ENCODE assay signal across 23 mouse cellular contexts in the genomic region with DNA sequence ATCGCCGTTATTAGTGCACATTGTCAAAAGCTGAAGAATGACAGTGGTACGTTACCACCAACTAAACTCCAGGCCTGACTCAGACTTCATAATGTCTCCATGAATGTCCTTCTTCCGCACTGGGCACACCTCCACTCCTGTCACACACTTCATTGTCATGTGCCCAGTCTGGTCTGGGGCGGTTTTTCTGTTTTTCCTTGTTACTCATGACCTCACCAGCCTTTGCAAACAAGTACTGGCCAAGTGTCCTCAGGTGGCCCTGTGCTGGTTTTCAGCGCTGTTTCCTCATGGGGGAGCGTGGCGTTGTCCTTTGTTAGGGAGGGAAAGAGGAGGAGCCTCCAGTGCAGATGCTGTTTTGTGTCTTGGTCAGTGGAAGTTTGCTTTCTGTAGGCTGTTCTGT.
DNase-seq lines count a peak whose midpoint lies in the region; ATAC-seq and TF ChIP-seq lines count a peak whose summit lies in the region.
"Had no signal": no experiment of that assay in that cellular context is flagged by ENCODE, and none has a peak within 500 bp of the region (broad histone marks: within the 10 kb centered on the region; RNA-seq: fewer than 3 reads in every experiment).

No protein-coding gene starts in this region.

- H3K27me3 ChIP-seq in kidney, embryonic 14.5 days (ENCODE audit: control insufficient read depth, insufficient read depth, low read length), result no peaks in the 10 kb centered on the region
- no peaks in the 10 kb centered on the region for H3K27me3 ChIP-seq in lung, postnatal 0 days (replicated peaks; ENCODE audit: insufficient read depth, low read length)
- H3K27me3 ChIP-seq in stomach, postnatal 0 days (ENCODE audit: control insufficient read depth, insufficient read depth, low read length), result no peaks in the 10 kb centered on the region
- H3K27me3 ChIP-seq in midbrain, embryonic 16.5 days (ENCODE audit: control insufficient read depth, insufficient read depth, low read depth, low read length), result no peaks in the 10 kb centered on the region
- H3K27me3 ChIP-seq: embryonic facial prominence, embryonic 12.5 days; heart, embryonic 13.5 days; hindbrain, embryonic 12.5 days; midbrain, embryonic 13.5 days had no signal

- no peak overlapping the region for H3K4me2 ChIP-seq in kidney, embryonic 14.5 days (replicated peaks; ENCODE audit: low read depth, low read length)
- no peak overlapping the region for H3K4me2 ChIP-seq in lung, postnatal 0 days (replicated peaks; ENCODE audit: low read depth, low read length)
- no peak overlapping the region for H3K4me2 ChIP-seq in stomach, postnatal 0 days (replicated peaks; ENCODE audit: low read depth)
- no peak overlapping the region for H3K4me2 ChIP-seq in midbrain, embryonic 16.5 days (ENCODE audit: low read length)
- H3K4me2 ChIP-seq: embryonic facial prominence, embryonic 12.5 days; heart, embryonic 13.5 days; hindbrain, embryonic 12.5 days; liver, embryonic 11.5 days; lung, embryonic 14.5 days; midbrain, embryonic 13.5 days had no signal

- H3K36me3 ChIP-seq in kidney, embryonic 14.5 days (ENCODE audit: control insufficient read depth, insufficient read depth, low read length), result peaks cover 17% of the 10 kb centered on the region
- 0 out of 2 replicates have a peak, but pooled peaks cover 11% of the 10 kb centered on the region for H3K36me3 ChIP-seq in lung, postnatal 0 days (ENCODE audit: insufficient read depth, low read length)
- peaks cover 3% of the 10 kb centered on the region; the same call in 1 of the 2 replicates for H3K36me3 ChIP-seq in stomach, postnatal 0 days (ENCODE audit: control insufficient read depth, insufficient read depth, low read length)
- no peaks in the 10 kb centered on the region for H3K36me3 ChIP-seq in midbrain, embryonic 16.5 days (ENCODE audit: control insufficient read depth, insufficient read depth, low read length)
- H3K36me3 ChIP-seq: embryonic facial prominence, embryonic 12.5 days; midbrain, embryonic 13.5 days had no signal

- H3K4me3 ChIP-seq in kidney, embryonic 14.5 days (ENCODE audit: low read length), result no peak overlapping the region
- no peak overlapping the region for H3K4me3 ChIP-seq in lung, postnatal 0 days (ENCODE audit: low read depth, low read length)
- no peak overlapping the region for H3K4me3 ChIP-seq in stomach, postnatal 0 days (ENCODE audit: low read depth, low read length)
- no peak overlapping the region for H3K4me3 ChIP-seq in midbrain, embryonic 16.5 days (ENCODE audit: low read depth, low read length)
- H3K4me3 ChIP-seq: embryonic facial prominence, embryonic 12.5 days; heart, adult 2 months; heart, embryonic 13.5 days; hindbrain, embryonic 12.5 days; midbrain, embryonic 13.5 days had no signal

- no peak for TF ChIP-seq CTCF in lung, postnatal 0 days (IDR thresholded peaks at IDR 0.05)
- no peak for TF ChIP-seq CTCF in stomach, postnatal 0 days (IDR thresholded peaks at IDR 0.05; ENCODE audit: low read depth)

- no peak for ATAC-seq in kidney, embryonic 14.5 days (ENCODE audit: low FRiP score, low TSS enrichment)
- peak; percentile 66 for ATAC-seq in lung, postnatal 0 days
- ATAC-seq in stomach, postnatal 0 days (ENCODE audit: low FRiP score, low TSS enrichment), result peak; percentile 92
- no peak for ATAC-seq in midbrain, embryonic 16.5 days
- ATAC-seq: activated CD4-positive, CD25-positive, alpha-beta regulatory T cell, adult 4 months; forebrain, postnatal 0 days; midbrain, embryonic 13.5 days had no signal

- no peaks in the 10 kb centered on the region for H3K9me3 ChIP-seq in kidney, embryonic 14.5 days (ENCODE audit: control insufficient read depth, low read length)
- no peaks in the 10 kb centered on the region for H3K9me3 ChIP-seq in lung, postnatal 0 days (ENCODE audit: low read length)
- no peaks in the 10 kb centered on the region for H3K9me3 ChIP-seq in stomach, postnatal 0 days (ENCODE audit: control insufficient read depth, low read length)
- no peaks in the 10 kb centered on the region for H3K9me3 ChIP-seq in midbrain, embryonic 16.5 days (replicated peaks; ENCODE audit: control insufficient read depth, low read length, poor library complexity, severe bottlenecking)
- H3K9me3 ChIP-seq: embryonic facial prominence, embryonic 12.5 days; heart, embryonic 13.5 days; hindbrain, embryonic 12.5 days; midbrain, embryonic 13.5 days had no signal

- no peak overlapping the region for H3K9ac ChIP-seq in kidney, embryonic 14.5 days (ENCODE audit: low read depth, low read length)
- H3K9ac ChIP-seq in lung, postnatal 0 days (replicated peaks; ENCODE audit: low read depth), result no peak overlapping the region
- no peak overlapping the region for H3K9ac ChIP-seq in stomach, postnatal 0 days (ENCODE audit: low read length)
- no peak overlapping the region for H3K9ac ChIP-seq in midbrain, embryonic 16.5 days (ENCODE audit: low read depth, low read length)
- H3K9ac ChIP-seq: embryonic facial prominence, embryonic 12.5 days; forebrain, postnatal 0 days; heart, embryonic 13.5 days; hindbrain, embryonic 12.5 days; lung, embryonic 14.5 days; midbrain, embryonic 13.5 days had no signal

- no peaks in the 10 kb centered on the region for H3K4me1 ChIP-seq in kidney, embryonic 14.5 days (ENCODE audit: control insufficient read depth, insufficient read depth, low read length)
- H3K4me1 ChIP-seq in lung, postnatal 0 days (ENCODE audit: insufficient read depth, low read depth, low read length), result no peaks in the 10 kb centered on the region
- no peaks in the 10 kb centered on the region for H3K4me1 ChIP-seq in stomach, postnatal 0 days (replicated peaks; ENCODE audit: control insufficient read depth, insufficient read depth)
- H3K4me1 ChIP-seq in midbrain, embryonic 16.5 days (ENCODE audit: control insufficient read depth, insufficient read depth, low read length), result no peaks in the 10 kb centered on the region
- H3K4me1 ChIP-seq: embryonic facial prominence, embryonic 12.5 days; hindbrain, embryonic 12.5 days; midbrain, embryonic 13.5 days had no signal

- 91% methylated on average over 8 of the region's 8 CpGs for WGBS in kidney, embryonic 14.5 days
- WGBS in large intestine, adult 2 months, result 60% methylated on average over 8 of the region's 8 CpGs
- 79% methylated on average over 8 of the region's 8 CpGs for WGBS in lung, postnatal 0 days
- 83% methylated on average over 8 of the region's 8 CpGs for WGBS in stomach, postnatal 0 days
- WGBS in midbrain, embryonic 16.5 days, result 92% methylated on average over 8 of the region's 8 CpGs

- DNase-seq in kidney, adult 9 months, result peak; percentile 42
- DNase-seq in large intestine, adult 2 months (ENCODE audit: low read depth, low spot score), result peak; percentile 57
- DNase-seq in lung, postnatal 0 days (ENCODE audit: low spot score), result peak; percentile 76
- peak; percentile 62 for DNase-seq in stomach, postnatal 0 days (ENCODE audit: low spot score)
- DNase-seq in gastrocnemius, adult 18-20 months (ENCODE audit: low spot score), result no peak
- DNase-seq: cerebellum, adult 18-20 months; cerebellum, postnatal 14 days; forebrain, postnatal 0 days; gastrocnemius, postnatal 25 days; heart, adult 2 months; heart, postnatal 14 days; layer of hippocampus, postnatal 36 days; lung, embryonic 14.5 days; spleen, adult 18-20 months; thymus, postnatal 25 days had no signal

- TF ChIP-seq EP300 in lung, postnatal 0 days (IDR thresholded peaks at IDR 0.05), result peak; percentile 61
- TF ChIP-seq EP300 in stomach, postnatal 0 days (optimal IDR thresholded peaks at IDR 0.05), result no peak

- no peak overlapping the region for H3K27ac ChIP-seq in kidney, embryonic 14.5 days (ENCODE audit: low read depth, low read length)
- H3K27ac ChIP-seq in lung, postnatal 0 days (ENCODE audit: low read length), result no peak overlapping the region
- H3K27ac ChIP-seq in stomach, postnatal 0 days (replicated peaks), result no peak overlapping the region
- no peak overlapping the region for H3K27ac ChIP-seq in midbrain, embryonic 16.5 days (ENCODE audit: low read length)
- H3K27ac ChIP-seq: embryonic facial prominence, embryonic 12.5 days; heart, adult 2 months; heart, embryonic 13.5 days; hindbrain, embryonic 12.5 days; midbrain, embryonic 13.5 days had no signal

Comparison
In these comparisons a context has a peak if more than half of its experiments do, and no peak if none do; other contexts are left out.
1. ATAC-seq: peak in lung, postnatal 0 days (single experiment) and stomach, postnatal 0 days (single experiment); none in kidney, embryonic 14.5 days (single experiment) and midbrain, embryonic 16.5 days (single experiment).